Mouse (Mus musculus) cortical plate, adult 2 months (tissue): ENCODE data around the gene Slc23a4. TPM values are rescaled to one million over a fixed set of nuclear protein-coding genes. Genes with fewer than 3 reads are reported as not detected.

ENCODE experiments used
- H3K27ac ChIP-seq: fragments of 200-500 bp; 2 replicates; pipeline ENCODE4 v1.5.1; 2012; ENCODE audit warnings: low read length, control low read depth, inconsistent platforms; ENCODE audit not compliant: insufficient read depth
- H3K4me1 ChIP-seq: fragments of 200-500 bp; 2 replicates; pipeline ENCODE4 v1.6.1; 2011; ENCODE audit warnings: low read length; ENCODE audit not compliant: control insufficient read depth, insufficient read depth
- H3K4me3 ChIP-seq: fragments of 200-500 bp; 2 replicates; pipeline ENCODE4 v1.5.1; 2011; ENCODE audit warnings: mild to moderate bottlenecking, low read length, control low read depth; ENCODE audit not compliant: insufficient read depth
- CTCF ChIP-seq: fragments of 200-500 bp; IDR thresholded peaks from 2 replicates; pipeline ENCODE4 v1.5.1; 2011; ENCODE audit warnings: mild to moderate bottlenecking, control low read depth, low read length; ENCODE audit not compliant: insufficient read depth; ENCODE audit errors: extremely low read depth
- POLR2A ChIP-seq: fragments of 200-500 bp; IDR thresholded peaks from 2 replicates; pipeline ENCODE4 v1.6.1; 2011; ENCODE audit warnings: mild to moderate bottlenecking, low read length, control low read depth; ENCODE audit not compliant: insufficient read depth; ENCODE audit errors: extremely low read depth
- polyA plus RNA-seq: library from polyadenylated mRNA; depleted of rRNA; stranded (reverse); fragments of >200 nt; gene quantifications from 2 replicates; pipeline ENCODE4 v1.2.3, GENCODE M21; 2012

The Slc23a4 gene
- polyA plus RNA-seq, 1 experiment: 0.84 TPM

DNA sequence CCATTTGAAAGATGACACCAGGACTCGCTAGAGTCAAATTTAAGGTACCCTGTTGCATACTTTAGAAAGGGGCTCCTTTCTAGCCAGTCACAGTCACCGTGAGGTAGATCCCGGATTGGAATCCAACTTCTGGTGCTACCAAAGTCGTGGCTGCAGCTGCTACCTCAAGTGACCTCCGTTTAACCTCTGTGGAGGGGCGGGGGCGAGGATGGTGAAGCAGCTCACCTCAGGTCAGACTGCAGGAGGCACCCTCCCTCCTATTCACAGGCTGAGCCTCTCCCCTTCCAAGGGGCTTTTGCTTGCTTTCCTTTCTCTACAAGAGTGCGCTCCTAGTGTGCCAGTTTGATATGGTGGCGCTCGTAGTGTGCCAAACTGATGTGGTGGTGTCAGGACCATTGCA lies 68.2 kb downstream of the Slc23a4 start, which contains the start of gene Stra8:
Gene Stra8 (plus strand): TSS at position 208 of the 400 bp plus-strand sequence.
- TF ChIP-seq POLR2A (no peak), CTCF (no peak)
- H3K27ac ChIP-seq: no peak within 1 kb of the TSS
- no peak within 1 kb of the TSS for H3K4me3 ChIP-seq
- H3K4me1 ChIP-seq: no peaks in the 10 kb centered on the region

DNA sequence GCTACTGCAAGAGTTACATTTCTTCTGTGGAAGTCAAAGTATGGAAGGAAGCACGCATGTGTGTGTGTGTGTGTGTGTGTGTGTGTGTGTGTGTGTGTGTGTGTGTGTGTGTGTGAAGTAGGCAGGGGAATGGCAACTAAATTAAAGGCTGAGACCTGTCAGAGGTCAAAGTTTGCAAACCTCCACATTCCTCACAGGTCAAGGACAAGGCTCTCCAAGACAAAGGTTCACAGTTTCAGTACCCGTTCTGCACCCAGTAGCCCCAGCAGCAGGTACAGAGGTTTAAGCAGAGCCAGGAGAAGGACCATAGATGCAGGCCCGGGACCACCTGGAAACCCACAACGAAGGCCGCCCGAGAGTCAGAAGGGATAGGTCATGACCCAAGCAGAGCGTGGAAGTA lies 69.1 kb downstream of the Slc23a4 start:
- no peak for TF ChIP-seq POLR2A
- TF ChIP-seq CTCF: no peak
- no peak overlapping the region for H3K27ac ChIP-seq
- H3K4me3 ChIP-seq: no peak overlapping the region
- H3K4me1 ChIP-seq: no peaks in the 10 kb centered on the region

DNA sequence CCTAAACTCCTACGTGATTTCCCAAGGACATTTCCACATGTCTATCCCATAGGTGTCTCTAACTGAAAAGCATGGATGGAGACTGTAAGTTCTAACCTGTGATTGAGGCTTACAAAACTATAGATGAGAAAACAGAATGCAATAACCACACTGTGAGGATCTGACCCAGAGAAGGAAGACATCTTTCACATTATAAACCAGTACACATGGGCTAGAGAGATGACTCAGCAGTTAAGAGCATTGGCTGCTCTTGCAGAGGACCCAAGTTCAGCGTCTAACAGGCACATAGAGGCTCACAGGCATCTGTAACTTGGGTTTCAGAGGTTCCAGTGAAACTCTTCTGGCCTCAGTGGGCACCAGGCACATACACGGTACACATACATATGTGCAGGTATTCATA lies 73.7 kb downstream of the Slc23a4 start:
- Histone ChIP-seq H3K4me3 (no peak overlapping the region), H3K27ac (no peak overlapping the region), H3K4me1 (peaks cover 5% of the 10 kb centered on the region; the same call in 1 of the 2 replicates)
- no peak for TF ChIP-seq CTCF
- TF ChIP-seq POLR2A: no peak

DNA sequence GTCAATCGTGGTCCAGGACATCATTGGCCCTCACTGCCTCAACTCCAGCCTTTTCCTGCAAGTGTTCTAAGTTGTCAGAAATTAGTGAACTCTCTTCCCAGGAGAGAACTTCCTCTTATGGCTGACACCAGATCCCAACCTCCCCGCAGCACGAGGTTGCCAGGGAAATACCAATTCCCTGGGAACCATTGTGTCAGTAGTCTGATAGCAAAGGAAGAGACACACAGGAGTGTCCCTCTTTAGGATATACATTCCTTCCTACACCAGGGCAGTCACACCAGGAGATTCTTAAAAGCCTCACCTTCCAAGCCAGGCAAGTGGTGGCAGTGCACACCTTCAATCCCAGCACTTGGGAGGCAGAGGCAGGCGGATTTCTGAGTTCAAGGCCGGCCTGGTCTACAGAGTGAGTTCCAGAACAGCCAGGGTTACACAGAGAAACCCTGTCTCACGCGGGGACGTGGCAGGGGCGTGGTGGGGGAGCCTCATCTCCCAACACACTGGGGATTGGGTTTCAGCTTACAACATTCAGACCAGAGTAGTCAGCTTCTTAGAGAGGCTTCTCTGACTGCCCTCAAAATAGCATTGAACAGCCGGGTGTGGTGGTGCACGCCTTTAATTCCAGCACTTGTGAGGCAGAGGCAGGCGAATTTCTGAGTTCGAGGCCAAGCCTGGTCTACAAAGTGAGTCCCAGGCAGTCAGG lies 74.7 kb downstream of the Slc23a4 start:
- no peak overlapping the region for H3K4me3 ChIP-seq
- no peak overlapping the region for H3K27ac ChIP-seq
- H3K4me1 ChIP-seq: peaks cover 7% of the 10 kb centered on the region; the same call in 1 of the 2 replicates
- TF ChIP-seq CTCF: no peak
- no peak for TF ChIP-seq POLR2A

DNA sequence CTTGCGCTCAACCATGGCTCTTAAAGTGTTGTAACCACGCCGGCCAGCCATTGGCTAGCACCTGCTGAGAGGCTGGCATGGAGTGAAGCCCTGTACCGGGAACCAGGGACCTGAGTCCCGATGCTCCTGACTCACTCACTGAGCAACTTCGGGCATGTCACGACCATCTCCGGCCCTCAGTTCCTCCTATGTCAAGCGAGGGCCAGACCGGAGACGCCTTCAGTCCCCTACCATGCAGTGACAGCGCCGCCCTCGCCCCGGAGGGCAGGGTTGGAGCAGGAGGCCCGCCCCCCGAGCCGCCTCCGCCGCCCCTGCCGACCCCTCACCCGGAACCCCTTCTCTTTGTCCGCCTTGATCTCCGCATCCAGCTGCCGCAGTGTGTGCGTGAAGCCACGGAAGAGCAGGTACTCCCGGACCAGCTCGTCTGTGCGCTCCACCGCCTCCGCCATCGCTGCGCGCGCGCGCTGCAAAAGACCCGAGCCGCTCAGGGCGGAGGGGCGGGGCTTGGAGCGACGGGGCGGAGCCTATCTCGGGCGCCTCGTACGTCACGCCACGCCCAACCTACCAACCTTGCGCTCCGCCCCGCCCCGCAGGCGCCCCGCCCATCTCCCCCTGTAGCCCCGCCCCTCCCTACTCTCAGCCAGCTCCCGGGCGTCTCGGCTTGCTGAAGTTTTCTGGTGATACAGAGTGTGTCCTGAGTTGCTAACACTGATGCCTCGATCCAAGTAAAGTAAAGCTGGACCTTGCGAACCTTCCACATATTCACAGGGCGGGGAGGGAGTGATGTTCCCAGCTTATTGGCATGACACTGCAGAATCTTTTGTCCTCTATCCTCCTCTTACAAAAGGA lies 77.6 kb downstream of the Slc23a4 start, which contains the start of gene Wdr91:
Gene Wdr91 (minus strand): TSS at position 506 of the 849 bp plus-strand sequence.
- peak within 1 kb of the TSS; percentile 62 for H3K4me3 ChIP-seq
- H3K4me1 ChIP-seq: peaks cover 13% of the 10 kb centered on the region; the same call in 1 of the 2 replicates
- no peak within 1 kb of the TSS for H3K27ac ChIP-seq
- TF ChIP-seq POLR2A (peak; percentile 74; the same call in 1 of the 2 replicates), CTCF (no peak)

DNA sequence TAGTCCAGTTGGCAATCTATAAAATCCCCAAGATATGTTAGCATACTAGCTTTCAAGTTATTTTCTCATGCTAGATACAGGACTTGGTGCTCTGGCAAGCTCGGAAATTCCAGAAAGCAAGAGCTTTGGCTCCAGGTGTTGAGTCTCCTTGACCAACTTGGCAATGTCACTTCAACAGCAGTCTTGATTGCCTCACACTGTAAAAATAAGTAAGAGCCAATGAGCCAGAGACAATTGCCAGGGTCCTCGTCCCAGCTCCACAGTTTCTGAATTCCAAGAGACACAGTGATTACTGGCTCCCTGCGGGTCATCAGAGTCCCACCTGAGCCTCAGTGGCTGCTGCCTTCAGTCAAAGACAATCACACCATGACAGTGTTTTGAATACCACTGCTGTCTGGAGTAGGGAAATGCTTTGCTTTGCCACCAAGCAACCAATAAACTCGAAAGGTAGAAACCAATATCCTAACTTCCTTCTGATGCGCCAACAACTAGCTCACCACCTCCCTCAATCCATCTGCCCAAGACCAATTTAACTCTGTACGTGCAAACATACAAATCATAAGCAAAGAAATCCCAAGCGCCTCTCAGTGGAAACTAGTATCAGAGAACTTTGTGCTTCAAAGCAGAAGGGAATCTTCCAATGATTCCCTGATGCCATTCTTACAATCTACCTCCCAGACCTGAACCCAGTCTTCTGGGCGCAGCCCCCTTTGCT lies 78.4 kb downstream of the Slc23a4 start:
- Histone ChIP-seq H3K27ac (no peak overlapping the region), H3K4me3 (peak overlapping the region; percentile 62), H3K4me1 (peaks cover 13% of the 10 kb centered on the region; the same call in 1 of the 2 replicates)
- TF ChIP-seq POLR2A (no peak), CTCF (no peak)

DNA sequence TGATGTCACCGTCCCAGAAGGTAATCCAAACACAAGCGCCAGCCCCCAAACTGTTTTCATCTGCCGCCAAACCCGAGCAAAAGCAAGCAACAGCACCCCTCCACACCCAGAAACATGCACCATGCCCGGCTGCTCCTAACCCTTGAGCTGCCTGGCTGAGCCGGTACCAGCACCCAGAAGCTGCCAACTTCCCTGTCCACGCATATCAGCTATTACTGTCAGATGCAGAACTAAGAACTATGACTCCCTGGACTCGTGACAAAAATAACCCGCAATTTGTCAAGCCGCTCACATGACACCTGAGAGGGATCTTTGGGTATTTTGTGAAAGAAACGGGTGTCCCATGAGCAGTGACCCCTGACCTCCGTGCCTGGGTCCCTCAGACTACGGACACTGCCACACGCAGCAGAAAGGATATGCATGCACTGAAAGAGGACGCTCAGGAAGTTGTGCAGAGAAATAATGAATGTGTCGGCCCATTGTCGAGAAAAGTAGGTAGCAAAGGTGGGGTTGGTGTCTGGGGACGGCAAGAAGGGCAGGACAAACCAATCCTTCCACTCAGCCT lies 80.4 kb downstream of the Slc23a4 start:
- H3K27ac ChIP-seq: 0 out of 2 replicates have a peak overlapping the region, but pooled peaks have one; percentile 83
- TF ChIP-seq POLR2A (no peak), CTCF (no peak)
- peaks cover 13% of the 10 kb centered on the region; the same call in 1 of the 2 replicates for H3K4me1 ChIP-seq
- no peak overlapping the region for H3K4me3 ChIP-seq

DNA sequence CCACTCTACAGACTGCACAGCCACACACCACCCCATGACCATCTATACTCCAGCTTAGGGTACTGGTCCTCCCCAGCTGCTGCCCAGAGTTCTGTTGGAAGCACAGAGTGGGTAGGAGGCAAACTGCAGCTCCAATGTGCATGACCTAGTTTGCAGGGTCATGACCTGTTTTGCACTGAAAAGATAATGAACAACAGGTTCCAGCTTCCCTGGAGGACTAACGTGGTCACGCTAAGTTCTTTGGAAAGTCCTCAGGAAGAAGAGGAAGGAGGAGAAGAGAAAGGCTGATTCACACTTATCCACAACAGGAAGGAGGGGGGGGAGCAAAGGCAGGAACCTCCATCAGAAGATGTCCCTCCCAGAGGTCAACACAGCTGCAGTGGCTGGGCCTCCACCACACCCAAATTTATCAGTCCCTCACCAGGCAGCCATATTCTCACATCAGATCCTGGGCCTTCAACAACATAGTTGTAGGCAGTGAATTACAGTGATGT lies 81.0 kb downstream of the Slc23a4 start:
- H3K27ac ChIP-seq: peak overlapping the region; percentile 83
- H3K4me3 ChIP-seq: no peak overlapping the region
- peaks cover 13% of the 10 kb centered on the region; the same call in 1 of the 2 replicates for H3K4me1 ChIP-seq
- TF ChIP-seq CTCF (no peak), POLR2A (no peak)

DNA sequence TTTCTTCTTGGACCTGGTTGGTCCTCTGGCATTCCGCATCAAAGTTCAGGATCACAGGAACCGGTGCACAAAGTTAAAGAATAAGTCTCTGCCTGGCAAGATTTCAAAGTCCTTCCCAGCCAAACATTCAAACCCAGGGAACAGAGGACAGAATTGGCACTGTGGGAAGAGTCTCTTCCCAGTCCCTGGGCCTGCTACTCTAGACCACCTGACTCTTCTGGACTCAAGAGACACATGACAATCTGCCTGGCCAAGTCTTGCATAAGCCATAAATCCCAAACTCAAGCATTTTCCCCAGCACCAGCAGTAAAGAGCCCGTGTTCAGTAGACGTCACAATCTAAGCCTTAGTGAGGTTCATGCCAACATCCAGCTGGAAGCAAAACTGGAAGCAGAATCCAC lies 81.5 kb downstream of the Slc23a4 start:
- Histone ChIP-seq H3K4me3 (no peak overlapping the region), H3K27ac (peak overlapping the region; percentile 83), H3K4me1 (peaks cover 13% of the 10 kb centered on the region; the same call in 1 of the 2 replicates)
- no peak for TF ChIP-seq POLR2A
- TF ChIP-seq CTCF: no peak
